Mouse (Mus musculus): ENCODE data around the gene Cog3. TPM values are rescaled to one million over a fixed set of nuclear protein-coding genes. Genes with fewer than 3 reads are reported as not detected.
A peak's percentile ranks its signal among the peaks of the same experiment; 100 is the strongest.
"Not testable (repeated sequence)": the region's sequence is repeated elsewhere in the genome, so short reads cannot be mapped to it uniquely, and the experiment has no call there.

Cog3 gene
- total RNA-seq (2021) = 10 to 100 TPM; 13.6 to 14.3 TPM
- long read RNA-seq, experiment 1, full-length matches to known transcripts = 19 of 29 reads
- long read RNA-seq, experiment 1, partial matches to known transcripts = 3 of 29 reads
- long read RNA-seq, experiment 1, other reads (novel, unspliced or antisense) = 7 of 29 reads
- long read RNA-seq, experiment 2, full-length matches to known transcripts = 15 of 23 reads
- long read RNA-seq, experiment 2, partial matches to known transcripts = 3 of 23 reads
- long read RNA-seq, experiment 2, other reads (novel, unspliced or antisense) = 5 of 23 reads

- peak; percentile 98 to 99 for DNase-seq
- intact Hi-C loops (cut with DNase I) = no loop called here
Measured at GRCm38 (mm10) chr14:75753991-75754817, at the start of gene Cog3. TSS of gene Cog3 (minus strand) at chr14:75754517.

- intact Hi-C loops (cut with DNase I) = no loop called here
- no peak for DNase-seq
Measured at GRCm38 (mm10) chr14:75797769-75798386, 43.6 kb upstream of the Cog3 start.

- intact Hi-C loops (cut with DNase I) = no loop called here
- no peak for DNase-seq
Measured at GRCm38 (mm10) chr14:75795918-75796317, 41.6 kb upstream of the Cog3 start.

- DNase-seq = no peak
- intact Hi-C loops (cut with DNase I) = no loop called here
Measured at GRCm38 (mm10) chr14:75794726-75795125, 40.4 kb upstream of the Cog3 start.

GRCm38 (mm10) chr14:75794324-75794723, 40.0 kb upstream of the Cog3 start:
- DNase-seq = no peak
- intact Hi-C loops (cut with DNase I) = no loop called here

- intact Hi-C loops (cut with DNase I) = no loop called here
Measured at GRCm38 (mm10) chr14:75793110-75793509, 38.8 kb upstream of the Cog3 start.

GRCm38 (mm10) chr14:75791372-75791771, 37.1 kb upstream of the Cog3 start:
- DNase-seq = no peak
- intact Hi-C loops (cut with DNase I) = no loop called here

More at GRCm38 (mm10) chr14:75793110-75793509, 38.8 kb upstream of the Cog3 start:
- DNase-seq = no peak

GRCm38 (mm10) chr14:75790411-75790996, 36.2 kb upstream of the Cog3 start:
- DNase-seq = no peak
- intact Hi-C loops (cut with DNase I) = no loop called here

- intact Hi-C loops (cut with DNase I) = no loop called here
- DNase-seq = no peak
Measured at GRCm38 (mm10) chr14:75789291-75789690, 35.0 kb upstream of the Cog3 start.

- intact Hi-C loops (cut with DNase I) = loop anchor here (2.0 kb wide), 1 partner anchor 43 kb away; no protein-coding TSS in a partner anchor
- DNase-seq = no peak
Measured at GRCm38 (mm10) chr14:75787794-75788175, 33.5 kb upstream of the Cog3 start.

GRCm38 (mm10) chr14:75786868-75787793, 32.8 kb upstream of the Cog3 start, which contains the start of gene Slc25a30:
TSS of gene Slc25a30 (minus strand) at chr14:75787037.
- intact Hi-C loops (cut with DNase I) = loop anchor here (2.0 kb wide), 1 partner anchor 44 kb away; no protein-coding TSS in a partner anchor
- DNase-seq = peak; percentile 97 to 98

GRCm38 (mm10) chr14:75786424-75786867, 32.1 kb upstream of the Cog3 start:
- intact Hi-C loops (cut with DNase I) = loop anchor here (2.0 kb wide), 1 partner anchor 44 kb away; no protein-coding TSS in a partner anchor
- DNase-seq = no peak

- no peak for DNase-seq
- intact Hi-C loops (cut with DNase I) = no loop called here
Measured at GRCm38 (mm10) chr14:75779913-75780312, 25.6 kb upstream of the Cog3 start.

GRCm38 (mm10) chr14:75776637-75777036, 22.3 kb upstream of the Cog3 start:
- no peak for DNase-seq
- intact Hi-C loops (cut with DNase I) = no loop called here

- intact Hi-C loops (cut with DNase I) = no loop called here
- DNase-seq = peak; percentile 17 to 54
Measured at GRCm38 (mm10) chr14:75773431-75773830, 19.1 kb upstream of the Cog3 start.

GRCm38 (mm10) chr14:75772407-75772806, 18.1 kb upstream of the Cog3 start:
- intact Hi-C loops (cut with DNase I); DNase-seq: not testable (repeated sequence)

- intact Hi-C loops (cut with DNase I) = no loop called here
Measured at GRCm38 (mm10) chr14:75771101-75771501, 16.8 kb upstream of the Cog3 start.

GRCm38 (mm10) chr14:75769334-75769733, 15.0 kb upstream of the Cog3 start:
- intact Hi-C loops (cut with DNase I) = no loop called here
- DNase-seq = no peak

More at GRCm38 (mm10) chr14:75771101-75771501, 16.8 kb upstream of the Cog3 start:
- no peak for DNase-seq

GRCm38 (mm10) chr14:75768275-75768608, 13.9 kb upstream of the Cog3 start:
- intact Hi-C loops (cut with DNase I) = loop anchor here (1.0 kb wide), 1 partner anchor 61 kb away; no protein-coding TSS in a partner anchor

More at GRCm38 (mm10) chr14:75768275-75768608, 13.9 kb upstream of the Cog3 start:
- no peak for DNase-seq
